Mouse (Mus musculus): ENCODE data around the gene Gm21953. TPM values are rescaled to one million over a fixed set of nuclear protein-coding genes. Genes with fewer than 3 reads are reported as not detected.
"Not testable (repeated sequence)": the region's sequence is repeated elsewhere in the genome, so short reads cannot be mapped to it uniquely, and the experiment has no call there.

Gm21953 gene
- total RNA-seq (2014; rRNA removed; ENCODE audit: low replicate concordance), result not detected in 2 replicates
- polyA plus RNA-seq (2015; fragmentation: Nextera tagmentation; extraction: Ambion mirVana), result not detected in 2 replicates

GRCm38 (mm10) chr4:42293967-42294366 is at the start of gene Gm21953:
Gene Gm21953, plus strand, starts transcription at chr4:42294267.
- not testable (repeated sequence) for H3K9me3 ChIP-seq (replicated peaks; ENCODE audit: control insufficient read depth, low read length); H3K9ac ChIP-seq (replicated peaks; ENCODE audit: low read depth, low read length); H3K27me3 ChIP-seq (ENCODE audit: control insufficient read depth, insufficient read depth, low read length); H3K4me1 ChIP-seq (ENCODE audit: control insufficient read depth, insufficient read depth); DNase-seq (ENCODE audit: low spot score); ATAC-seq (ENCODE audit: insufficient read depth, low read depth); H3K36me3 ChIP-seq (replicated peaks; ENCODE audit: control insufficient read depth, insufficient read depth, low read length); H3K4me2 ChIP-seq (ENCODE audit: low read depth, low read length); H3K27ac ChIP-seq (ENCODE audit: low read depth); H3K4me3 ChIP-seq (ENCODE audit: low read depth, low read length)
- WGBS, result no CpG with 5 or more reads among the region's 18 CpGs

DNA sequence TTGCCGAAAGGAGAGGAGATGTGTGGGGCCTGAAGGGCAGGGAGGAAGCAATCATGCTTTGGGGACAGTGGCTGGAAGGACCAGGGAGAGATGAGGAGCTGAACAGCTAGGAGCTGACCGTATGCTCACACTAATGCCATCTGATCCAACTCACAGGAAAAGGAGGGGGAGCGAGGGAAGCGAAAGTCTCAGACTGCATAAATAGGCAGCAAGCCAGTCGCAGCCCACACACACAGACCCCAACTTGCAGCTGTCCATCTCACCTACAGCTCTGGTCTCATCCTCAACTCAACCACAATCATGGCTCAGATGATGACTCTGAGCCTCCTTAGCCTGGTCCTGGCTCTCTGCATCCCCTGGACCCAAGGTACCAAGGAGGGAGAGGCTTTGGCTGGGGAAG is 38.6 kb upstream of the Gm21953 start, which contains the start of gene Ccl21b:
Gene Ccl21b (plus strand): TSS at position 301 of the 400 bp plus-strand sequence.
- not testable (repeated sequence) for H3K9ac ChIP-seq (replicated peaks; ENCODE audit: low read depth, low read length); H3K36me3 ChIP-seq (replicated peaks; ENCODE audit: control insufficient read depth, insufficient read depth, low read length); H3K4me3 ChIP-seq (ENCODE audit: low read depth, low read length); DNase-seq (ENCODE audit: low spot score); ATAC-seq (ENCODE audit: insufficient read depth, low read depth); H3K4me1 ChIP-seq (ENCODE audit: control insufficient read depth, insufficient read depth); H3K4me2 ChIP-seq (ENCODE audit: low read depth, low read length); H3K27ac ChIP-seq (ENCODE audit: low read depth); H3K27me3 ChIP-seq (ENCODE audit: control insufficient read depth, insufficient read depth, low read length); H3K9me3 ChIP-seq (replicated peaks; ENCODE audit: control insufficient read depth, low read length)
- WGBS, result no CpG with 5 or more reads among the region's 5 CpGs

- H3K4me3 ChIP-seq (ENCODE audit: low read depth, low read length); H3K36me3 ChIP-seq (replicated peaks; ENCODE audit: control insufficient read depth, insufficient read depth, low read length); H3K4me2 ChIP-seq (ENCODE audit: low read depth, low read length); H3K9ac ChIP-seq (replicated peaks; ENCODE audit: low read depth, low read length); H3K27me3 ChIP-seq (ENCODE audit: control insufficient read depth, insufficient read depth, low read length); H3K4me1 ChIP-seq (ENCODE audit: control insufficient read depth, insufficient read depth); H3K9me3 ChIP-seq (replicated peaks; ENCODE audit: control insufficient read depth, low read length); ATAC-seq (ENCODE audit: insufficient read depth, low read depth); DNase-seq (ENCODE audit: low spot score); H3K27ac ChIP-seq (ENCODE audit: low read depth): not testable (repeated sequence)
- no CpG with 5 or more reads among the region's 1 CpGs for whole genome bisulfite sequencing
Measured at GRCm38 (mm10) chr4:42318034-42318433, 24.0 kb downstream of the Gm21953 start, which contains the start of gene Fam205a3. Gene Fam205a3, plus strand, starts transcription at chr4:42318334.

Other genes with a start within 250 kb of the Gm21953 start
- not detected in 2 replicates for gene Gm3893, start 203.1 kb upstream of the Gm21953 start, total RNA-seq (2014; rRNA removed; ENCODE audit: low replicate concordance)
- gene Gm3893, start 203.1 kb upstream of the Gm21953 start, polyA plus RNA-seq (2015; fragmentation: Nextera tagmentation; extraction: Ambion mirVana), result not detected in 2 replicates
- 0.73 TPM in 1 of 2 replicates, not detected in the other for gene Gm13304, start 179.4 kb upstream of the Gm21953 start, total RNA-seq (2014; rRNA removed; ENCODE audit: low replicate concordance)
- gene Gm13304, start 179.4 kb upstream of the Gm21953 start, polyA plus RNA-seq (2015; fragmentation: Nextera tagmentation; extraction: Ambion mirVana), result 1.2 and 5.1 TPM in 2 replicates
- not detected in 2 replicates for gene Gm13306, start 140.8 kb upstream of the Gm21953 start, total RNA-seq (2014; rRNA removed; ENCODE audit: low replicate concordance)
- 0.30 TPM in 1 of 2 replicates, not detected in the other for gene Gm13306, start 140.8 kb upstream of the Gm21953 start, polyA plus RNA-seq (2015; fragmentation: Nextera tagmentation; extraction: Ambion mirVana)
- not detected in 2 replicates for gene Gm13305, start 125.7 kb upstream of the Gm21953 start, total RNA-seq (2014; rRNA removed; ENCODE audit: low replicate concordance)
- gene Gm13305, start 125.7 kb upstream of the Gm21953 start, polyA plus RNA-seq (2015; fragmentation: Nextera tagmentation; extraction: Ambion mirVana), result 0.33 and 0.45 TPM in 2 replicates
- not detected in 2 replicates for gene Gm10600, start 53.6 kb upstream of the Gm21953 start, total RNA-seq (2014; rRNA removed; ENCODE audit: low replicate concordance)
- gene Gm10600, start 53.6 kb upstream of the Gm21953 start, polyA plus RNA-seq (2015; fragmentation: Nextera tagmentation; extraction: Ambion mirVana), result not detected in 2 replicates
- gene Ccl21b, start 38.5 kb upstream of the Gm21953 start, total RNA-seq (2014; rRNA removed; ENCODE audit: low replicate concordance), result not detected in 2 replicates
- gene Ccl21b, start 38.5 kb upstream of the Gm21953 start, polyA plus RNA-seq (2015; fragmentation: Nextera tagmentation; extraction: Ambion mirVana), result 0.45 TPM in 1 of 2 replicates, not detected in the other
- gene Fam205a3, start 24.1 kb downstream of the Gm21953 start, total RNA-seq (2014; rRNA removed; ENCODE audit: low replicate concordance), result not detected in 2 replicates
- not detected in 2 replicates for gene Fam205a3, start 24.1 kb downstream of the Gm21953 start, polyA plus RNA-seq (2015; fragmentation: Nextera tagmentation; extraction: Ambion mirVana)
- gene Gm21586, start 145.1 kb downstream of the Gm21953 start, total RNA-seq (2014; rRNA removed; ENCODE audit: low replicate concordance), result not detected in 2 replicates
- gene Gm21586, start 145.1 kb downstream of the Gm21953 start, polyA plus RNA-seq (2015; fragmentation: Nextera tagmentation; extraction: Ambion mirVana), result not detected in 2 replicates
- gene Gm2163, start 172.5 kb downstream of the Gm21953 start, total RNA-seq (2014; rRNA removed; ENCODE audit: low replicate concordance), result not detected in 2 replicates
- gene Gm2163, start 172.5 kb downstream of the Gm21953 start, polyA plus RNA-seq (2015; fragmentation: Nextera tagmentation; extraction: Ambion mirVana), result not detected in 2 replicates
- gene Fam205a2, start 233.9 kb downstream of the Gm21953 start, total RNA-seq (2014; rRNA removed; ENCODE audit: low replicate concordance), result not detected in 2 replicates
- gene Fam205a2, start 233.9 kb downstream of the Gm21953 start, polyA plus RNA-seq (2015; fragmentation: Nextera tagmentation; extraction: Ambion mirVana), result not detected in 2 replicates

Data from heart, postnatal 0 days (tissue).